Mouse (Mus musculus) gonadal fat pad, adult 2 months (tissue): ENCODE data around the gene Pdlim3. TPM values are rescaled to one million over a fixed set of nuclear protein-coding genes. Genes with fewer than 3 reads are reported as not detected.
"Not testable (repeated sequence)": the region's sequence is repeated elsewhere in the genome, so short reads cannot be mapped to it uniquely, and the experiment has no call there.

Experiments used
- DNase-seq: peaks from one replicate; pipeline ENCODE4 v3.0.0-alpha.2; 2012; ENCODE audit warnings: low read depth
- polyA plus RNA-seq: library from polyadenylated mRNA; depleted of rRNA; stranded (reverse); fragments of >200 nt; gene quantifications from 2 replicates; pipeline ENCODE4 v1.2.3, GENCODE M21; 2012; rRNA removed

The Pdlim3 gene
- polyA plus RNA-seq: 49.0 and 49.3 TPM in 2 replicates

DNA sequence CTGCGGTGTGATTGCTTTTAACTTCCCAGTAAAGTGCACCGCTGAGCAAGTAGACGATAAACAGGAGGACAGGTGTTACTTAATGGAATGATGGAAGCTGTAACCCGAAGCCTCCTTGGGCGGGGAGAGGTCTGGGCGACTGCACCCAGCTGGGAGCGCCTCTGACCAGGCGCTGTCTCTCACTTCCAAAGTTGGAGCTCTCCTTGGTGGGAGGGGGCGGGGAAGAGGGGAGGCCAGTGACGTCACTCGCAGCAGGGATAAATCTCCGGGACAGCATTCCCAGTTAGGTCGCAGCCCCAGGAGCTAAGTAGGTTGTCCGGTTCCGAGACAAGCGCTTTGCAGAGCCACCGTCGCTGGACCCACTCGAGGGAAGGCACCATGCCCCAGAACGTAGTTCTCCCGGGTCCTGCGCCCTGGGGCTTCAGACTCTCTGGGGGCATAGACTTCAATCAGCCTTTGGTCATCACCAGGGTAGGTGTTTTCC, at the start of gene Pdlim3:
TSS of gene Pdlim3 (plus strand) at position 260 of the 484 bp plus-strand sequence.
- no peak for DNase-seq

DNA sequence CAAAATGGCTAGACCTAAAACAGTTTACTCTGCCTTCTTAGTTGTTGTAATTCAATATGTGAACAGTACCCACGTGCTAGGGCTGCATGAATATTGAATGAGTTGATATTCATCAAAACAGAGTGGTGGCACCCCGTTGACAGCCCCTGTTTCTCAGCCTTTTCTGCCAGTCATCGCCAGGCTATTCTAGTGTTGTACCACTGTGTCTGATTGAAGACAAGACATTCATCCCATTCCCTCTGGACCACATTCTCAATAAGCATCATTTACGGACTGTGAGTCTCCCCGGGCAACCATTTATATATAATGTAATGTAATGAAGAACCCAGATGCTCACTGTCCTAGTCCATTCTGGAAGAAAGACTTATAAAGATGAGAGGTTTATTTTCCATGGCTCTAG, 42.0 kb upstream of the Pdlim3 start:
- no peak for DNase-seq

DNA sequence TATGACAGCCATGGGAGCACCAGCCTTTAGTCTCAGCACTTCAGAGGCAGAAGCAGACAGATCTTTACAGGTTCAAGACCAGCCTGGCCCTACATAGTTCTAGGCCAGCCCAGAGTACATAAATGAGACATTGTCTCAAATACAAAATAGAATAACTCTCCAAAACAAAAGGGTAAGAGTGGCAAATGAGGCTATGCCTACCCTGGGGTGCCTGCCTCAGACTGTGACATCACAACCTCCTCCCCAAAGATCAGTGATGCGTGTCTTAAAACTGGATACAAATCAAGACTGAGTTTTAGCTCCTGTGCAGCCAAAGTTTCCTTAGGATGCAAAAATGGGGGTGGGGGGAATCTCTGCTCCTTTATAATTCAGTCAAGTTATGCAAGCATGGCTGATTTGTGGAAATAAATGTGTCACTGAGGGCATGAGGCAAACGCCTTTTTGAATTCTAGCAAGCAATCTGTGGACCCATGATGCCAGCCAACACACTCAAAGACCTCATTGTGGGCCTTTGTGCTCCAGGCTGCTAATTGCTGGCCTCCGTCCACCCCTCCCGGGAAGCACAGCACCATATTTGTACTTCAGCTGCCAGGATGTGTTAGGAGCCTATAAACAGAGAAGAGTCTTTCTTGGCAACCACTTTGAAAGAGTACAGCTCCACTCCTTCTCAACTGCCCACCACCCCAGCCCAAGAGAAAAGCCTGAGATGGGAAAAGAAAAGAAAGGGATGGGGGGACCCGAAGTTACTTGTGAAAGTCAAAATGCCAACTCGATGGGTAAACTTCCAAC, 41.0 kb upstream of the Pdlim3 start:
- DNase-seq: no peak

DNA sequence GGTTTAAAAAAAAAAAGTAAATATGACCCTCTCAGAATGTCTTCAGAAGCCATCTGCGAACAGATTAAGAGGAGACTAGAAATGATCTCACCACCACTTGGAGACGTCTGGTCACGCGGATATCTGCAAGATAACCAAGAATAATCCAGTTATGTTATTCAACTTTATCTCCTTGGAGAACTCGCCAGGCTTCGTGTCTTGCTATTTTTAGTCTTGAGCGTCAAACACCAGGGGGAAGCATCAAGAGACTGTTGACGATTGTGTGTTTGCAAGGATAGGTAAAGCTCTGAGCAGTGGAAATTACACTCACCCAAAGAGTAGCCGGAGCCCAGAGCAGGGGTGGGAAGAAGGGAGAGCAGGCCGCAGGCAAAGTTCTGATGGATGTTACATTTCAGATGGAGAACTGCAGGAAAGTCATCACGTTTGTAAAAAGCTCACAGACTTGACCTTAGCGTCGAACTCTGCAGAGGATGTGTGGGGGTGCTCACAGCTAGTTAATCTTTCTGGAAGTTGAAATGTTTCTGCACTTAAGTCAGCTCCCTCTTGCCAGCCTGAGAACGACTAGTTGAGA, 40.3 kb upstream of the Pdlim3 start:
- DNase-seq: no peak

DNA sequence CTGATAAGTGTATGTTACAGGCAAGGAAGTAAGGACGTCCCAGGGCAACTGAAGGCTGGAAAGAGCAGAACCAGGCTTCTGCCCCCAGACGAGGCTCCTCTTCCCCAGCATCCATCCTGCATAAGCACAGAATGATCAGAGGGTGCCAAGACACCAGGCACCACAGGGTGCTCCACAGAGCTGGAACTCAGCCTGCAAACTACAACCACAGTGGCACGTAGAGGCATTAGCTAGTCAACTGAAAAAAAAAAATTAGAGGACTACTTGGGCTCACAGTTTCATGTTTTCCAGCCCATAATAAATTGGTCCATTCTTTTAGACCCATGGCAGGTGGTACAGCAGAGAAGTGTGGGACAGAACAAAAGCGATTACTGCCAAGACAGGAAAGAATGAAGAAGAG, 39.4 kb upstream of the Pdlim3 start:
- DNase-seq: no peak

DNA sequence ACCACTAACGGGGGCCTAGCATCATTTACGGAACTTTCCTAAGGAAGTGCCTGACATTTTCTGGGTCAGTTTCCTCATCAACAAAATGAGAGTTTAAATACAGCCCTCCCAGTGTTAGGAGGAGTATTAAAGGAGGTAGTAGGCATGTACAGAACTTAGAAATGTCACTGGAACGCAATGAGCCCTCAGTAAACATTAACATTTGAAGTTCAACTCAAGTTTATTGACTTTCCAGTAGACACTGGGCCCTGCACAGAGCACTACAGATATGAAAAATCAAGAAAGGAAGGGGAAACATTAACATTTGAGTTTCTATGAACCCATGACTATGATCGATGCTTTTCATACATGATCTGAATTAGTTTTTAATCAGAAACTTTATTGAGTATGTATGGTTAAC, 30.1 kb upstream of the Pdlim3 start:
- DNase-seq: no peak

DNA sequence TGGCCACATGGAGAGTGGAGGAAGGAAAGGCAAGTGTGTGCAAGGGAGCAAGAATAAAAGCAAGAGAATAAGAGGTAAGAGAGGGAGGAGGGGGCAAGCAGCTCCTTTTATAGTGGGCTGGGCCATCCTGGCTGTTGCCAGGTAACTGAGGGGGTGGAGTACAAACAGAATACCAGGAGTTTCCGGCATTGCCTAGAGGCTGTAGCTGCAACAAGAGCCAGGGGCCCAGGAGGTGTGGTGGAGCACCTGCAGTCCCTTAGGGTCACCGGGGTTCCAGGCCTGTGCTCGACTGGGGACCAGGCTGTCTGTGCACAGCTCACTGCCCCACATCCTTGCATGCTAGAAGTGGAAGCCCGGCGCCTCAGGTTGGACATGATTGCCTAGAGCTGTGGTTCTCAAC, 27.5 kb upstream of the Pdlim3 start:
- no peak for DNase-seq

DNA sequence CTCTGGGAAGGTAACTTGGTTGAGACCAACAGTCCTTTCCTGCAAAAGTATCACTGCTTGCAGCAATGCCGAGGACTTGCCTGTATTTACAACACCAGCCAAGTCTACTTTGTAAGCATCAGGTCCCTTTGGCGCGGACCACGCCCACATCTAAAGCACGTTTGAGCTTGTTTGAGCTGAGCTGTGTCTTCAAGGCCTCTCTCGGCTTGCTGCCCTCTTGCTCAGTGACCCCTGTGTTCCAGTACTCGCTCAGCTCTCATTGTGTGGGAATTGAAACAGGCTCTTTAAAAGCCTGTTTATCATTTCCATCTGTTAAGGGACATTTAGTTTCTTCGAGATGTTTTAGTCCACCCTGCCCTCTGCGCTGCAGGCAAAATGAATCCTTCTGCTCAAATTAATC, 26.9 kb upstream of the Pdlim3 start:
- peak; percentile 81 for DNase-seq

DNA sequence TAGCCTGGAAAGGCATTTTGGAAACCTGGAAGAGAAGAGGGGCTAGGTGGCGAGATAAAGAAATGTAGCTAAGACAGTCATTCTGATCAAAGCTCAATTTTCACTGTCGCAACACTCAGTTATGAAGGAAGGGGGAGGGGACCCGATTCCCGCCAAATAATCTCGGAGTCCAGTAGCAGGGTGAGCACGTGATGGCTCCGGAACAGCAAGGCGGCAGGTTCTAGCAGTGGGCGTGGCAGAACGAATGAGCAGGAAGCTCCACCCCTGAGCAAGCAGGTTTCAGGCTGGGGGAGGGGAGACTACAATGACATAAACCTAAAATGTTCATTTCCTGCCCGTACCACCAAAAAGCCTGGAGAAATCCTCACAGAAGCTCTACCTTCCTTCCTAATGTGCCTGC, 13.7 kb upstream of the Pdlim3 start:
- not testable (repeated sequence) for DNase-seq

DNA sequence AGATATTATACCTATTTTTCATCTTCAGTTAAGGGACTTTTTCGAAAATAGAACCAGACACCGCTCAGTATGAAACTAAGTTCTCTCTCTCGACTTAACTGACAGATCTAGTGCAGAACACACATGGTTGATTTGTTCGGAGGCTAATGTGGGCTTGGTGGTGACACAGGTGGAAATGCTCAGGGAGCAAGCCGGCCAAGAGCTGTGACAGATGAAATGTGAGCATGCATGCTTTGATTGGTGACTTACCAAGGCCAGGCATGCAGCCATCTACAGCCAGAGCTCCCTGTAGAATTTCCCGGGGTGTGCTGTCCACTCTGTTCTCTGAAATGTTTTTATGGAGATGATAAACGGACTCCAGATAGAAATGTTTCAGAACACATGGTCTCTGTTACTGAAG, 13.2 kb upstream of the Pdlim3 start:
- DNase-seq: no peak

DNA sequence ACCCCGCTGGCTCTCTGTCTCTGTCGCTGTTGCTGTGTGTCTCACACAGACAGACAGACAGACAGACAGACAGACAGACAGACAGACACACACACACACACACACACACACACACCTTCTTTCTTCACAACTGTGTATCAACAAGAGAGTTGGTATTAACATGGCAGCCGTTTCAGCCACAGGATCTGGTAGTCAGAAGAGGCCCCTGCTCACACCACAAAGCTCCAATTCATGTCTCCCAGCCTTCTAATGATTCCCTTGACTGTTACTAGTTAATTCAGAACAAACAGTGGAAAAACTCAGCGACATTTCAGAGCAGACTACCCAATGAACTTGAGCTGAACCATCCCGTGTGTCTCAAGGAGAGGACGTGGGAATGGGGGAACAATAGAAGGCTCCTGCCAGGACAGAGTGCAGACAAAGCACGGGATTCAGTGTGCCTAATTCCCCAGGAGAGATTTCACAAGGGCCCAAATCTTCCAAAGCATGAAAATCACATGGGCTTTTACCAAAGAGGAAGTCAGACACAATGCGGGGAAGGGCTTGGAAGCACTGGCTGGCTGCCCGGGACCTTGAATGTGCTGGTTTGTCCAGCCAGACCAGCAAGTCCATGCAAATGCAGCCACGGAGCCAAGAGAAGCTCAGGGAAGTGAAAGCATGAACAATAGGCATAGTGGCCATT, 10.2 kb upstream of the Pdlim3 start:
- DNase-seq: peak; percentile 98

DNA sequence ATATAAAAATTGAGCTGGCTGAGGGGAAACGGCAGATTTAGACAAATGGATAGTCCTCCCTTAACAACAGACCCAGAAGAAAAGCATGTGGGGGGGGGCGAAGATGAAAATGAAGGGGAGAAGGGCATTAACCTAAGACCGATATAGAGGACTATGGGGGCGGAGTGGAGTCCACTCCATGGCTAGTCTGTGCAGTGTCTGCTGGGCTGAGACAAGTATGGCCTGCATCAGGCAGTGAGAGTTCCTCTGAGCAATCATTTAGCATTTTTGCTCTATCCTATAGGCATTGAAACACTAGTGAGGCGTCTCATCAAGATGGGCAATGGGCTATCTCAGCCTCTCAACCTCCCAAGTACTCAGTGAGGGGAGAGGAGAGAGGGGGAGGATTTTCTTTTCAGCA, 8.9 kb upstream of the Pdlim3 start:
- no peak for DNase-seq

DNA sequence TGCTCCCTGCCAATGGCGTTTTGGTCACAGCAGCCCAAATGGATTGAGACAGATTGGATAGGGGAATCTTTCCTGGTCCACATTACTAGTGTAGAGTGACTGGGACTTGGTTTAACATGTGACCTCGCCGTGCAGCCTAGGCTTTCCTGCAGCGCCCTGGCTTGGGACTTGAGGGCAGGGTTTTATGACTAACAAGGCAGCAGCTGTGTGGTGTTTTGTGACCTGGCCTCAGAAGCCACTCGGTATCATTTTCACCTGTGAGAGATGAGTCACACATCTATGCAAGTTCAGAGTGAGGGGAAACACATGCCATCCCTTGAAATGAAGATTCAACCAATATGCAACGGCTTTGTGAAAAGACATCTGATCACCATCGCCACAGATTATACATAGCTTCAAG, 7.6 kb upstream of the Pdlim3 start:
- no peak for DNase-seq

DNA sequence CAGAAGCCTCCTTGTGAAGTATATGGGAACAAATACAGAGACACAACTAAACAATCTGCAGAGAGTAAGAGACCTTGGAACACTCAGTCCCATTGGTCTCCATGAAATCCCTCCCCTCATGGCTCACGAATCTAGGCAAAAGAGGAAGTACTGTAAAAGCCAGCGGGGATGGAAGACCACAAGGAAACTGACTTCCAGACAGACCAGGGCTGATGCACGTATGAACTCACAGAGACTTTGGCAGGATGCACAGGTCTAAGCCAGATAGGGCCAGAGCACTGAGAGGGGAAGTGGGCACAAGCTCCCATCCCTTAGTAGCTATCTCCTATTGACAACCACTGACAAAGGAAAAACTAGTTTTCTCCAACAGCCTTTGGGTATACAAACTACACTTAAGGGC, 4.8 kb upstream of the Pdlim3 start:
- DNase-seq: no peak

DNA sequence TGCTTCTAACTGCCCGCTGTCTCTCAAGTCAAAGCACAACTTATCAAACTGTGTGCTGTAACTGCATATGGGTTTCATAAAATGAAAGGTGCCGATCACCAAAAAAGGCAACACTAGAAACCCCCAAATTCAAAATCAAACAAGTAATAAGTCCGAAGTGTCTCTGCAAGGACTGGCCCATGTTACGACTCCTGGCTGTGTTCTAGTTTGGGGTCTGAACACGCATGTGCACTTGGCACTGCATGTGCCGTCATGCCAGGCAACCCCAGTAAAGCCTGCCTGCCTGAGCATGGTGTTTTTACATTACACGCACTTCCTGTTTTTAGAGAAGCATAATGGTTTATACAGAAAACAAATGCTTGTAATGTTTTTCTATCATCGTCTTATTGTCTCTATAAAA, 3.5 kb upstream of the Pdlim3 start:
- no peak for DNase-seq

DNA sequence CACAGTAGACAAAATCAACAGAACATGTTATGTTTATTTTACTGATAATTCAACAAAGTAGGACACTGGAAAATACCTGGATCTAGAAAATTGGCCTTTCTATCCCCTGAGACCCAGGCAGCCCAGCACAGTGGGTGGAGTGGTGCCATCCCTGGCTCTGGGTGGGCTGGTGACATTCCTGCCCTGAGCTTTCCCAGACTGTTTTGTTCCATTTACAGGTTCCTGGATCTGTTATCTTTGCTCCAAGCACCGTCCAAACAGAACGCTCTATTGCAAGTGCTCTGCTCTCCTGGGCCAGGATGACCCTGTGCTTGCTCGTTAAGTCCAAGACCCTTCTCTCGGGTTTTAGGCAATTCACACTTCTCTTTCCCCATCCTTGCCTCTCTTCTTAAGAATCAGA, 1.5 kb upstream of the Pdlim3 start:
- no peak for DNase-seq

DNA sequence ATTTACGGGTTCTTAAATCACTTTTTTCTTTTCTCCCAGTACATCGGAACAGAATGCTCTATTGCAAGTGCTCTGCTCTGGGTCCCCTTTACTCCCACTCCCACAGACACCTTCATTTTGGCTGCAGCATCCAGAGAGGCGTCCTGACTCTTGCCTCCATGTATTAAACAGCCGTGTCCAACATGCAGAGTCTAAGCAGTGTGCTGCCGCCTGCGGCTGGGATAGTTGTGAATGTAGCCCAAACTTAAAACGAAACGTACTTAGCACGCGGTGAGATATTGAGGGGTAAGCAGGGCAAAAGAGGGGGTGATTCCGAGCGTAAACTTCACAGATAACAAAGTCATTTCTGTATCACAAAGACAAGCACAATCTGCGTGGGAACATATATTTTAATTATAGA, 709 bp upstream of the Pdlim3 start:
- DNase-seq: no peak

DNA sequence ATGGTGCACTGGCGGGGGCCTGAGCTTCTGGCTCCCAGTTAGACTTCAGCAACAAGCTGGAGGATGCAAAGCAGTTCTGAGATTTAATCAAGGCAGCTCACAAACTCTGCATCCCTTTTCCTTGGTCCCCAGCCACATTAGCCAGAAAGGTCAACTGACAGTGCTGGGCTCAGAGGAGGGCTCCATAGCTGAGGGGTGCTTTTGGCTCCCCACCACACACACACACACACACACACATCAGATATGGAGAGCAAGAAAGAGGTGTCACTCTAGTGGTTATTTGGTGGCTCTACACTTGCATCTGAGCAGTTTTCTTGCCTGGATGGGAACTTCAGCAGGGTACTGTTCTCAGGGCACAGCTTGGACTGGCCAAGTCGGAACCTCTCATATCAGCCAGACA, 514 bp downstream of the Pdlim3 start:
- no peak for DNase-seq

DNA sequence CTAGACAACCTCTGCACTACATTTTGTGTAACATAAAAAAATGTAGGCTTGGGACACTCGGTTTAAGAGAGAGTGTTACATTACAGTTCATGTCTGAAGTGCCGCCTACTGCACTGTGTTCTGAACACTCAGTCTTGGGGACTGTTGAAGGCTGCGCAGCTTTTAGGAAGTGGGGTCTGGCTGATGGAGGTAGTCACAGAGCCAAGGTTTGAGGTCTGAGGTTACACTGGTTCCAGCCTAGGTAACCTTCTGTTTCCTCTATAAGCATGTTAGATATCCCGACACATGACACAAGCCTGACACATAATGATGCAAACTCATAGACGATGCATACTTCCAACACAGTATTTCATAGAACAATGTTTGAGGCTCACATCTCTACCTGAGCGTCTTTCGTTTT, 4.5 kb downstream of the Pdlim3 start:
- DNase-seq: no peak

DNA sequence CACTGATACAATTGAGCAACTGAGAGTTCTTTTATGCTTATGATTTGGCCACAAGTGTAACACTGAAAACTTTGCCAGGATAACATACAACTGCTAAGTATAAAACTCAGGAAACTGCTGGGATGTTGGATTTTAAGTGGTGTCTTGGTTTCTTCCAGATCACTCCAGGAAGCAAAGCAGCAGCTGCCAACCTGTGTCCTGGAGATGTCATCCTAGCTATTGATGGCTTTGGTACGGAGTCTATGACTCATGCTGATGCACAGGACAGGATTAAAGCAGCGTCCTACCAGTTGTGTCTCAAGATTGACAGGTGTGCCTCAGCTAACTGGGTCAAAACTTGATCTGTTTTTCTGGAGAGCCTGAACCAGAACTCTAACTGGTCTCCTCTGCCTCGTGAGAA, 11.3 kb downstream of the Pdlim3 start:
- no peak for DNase-seq

DNA sequence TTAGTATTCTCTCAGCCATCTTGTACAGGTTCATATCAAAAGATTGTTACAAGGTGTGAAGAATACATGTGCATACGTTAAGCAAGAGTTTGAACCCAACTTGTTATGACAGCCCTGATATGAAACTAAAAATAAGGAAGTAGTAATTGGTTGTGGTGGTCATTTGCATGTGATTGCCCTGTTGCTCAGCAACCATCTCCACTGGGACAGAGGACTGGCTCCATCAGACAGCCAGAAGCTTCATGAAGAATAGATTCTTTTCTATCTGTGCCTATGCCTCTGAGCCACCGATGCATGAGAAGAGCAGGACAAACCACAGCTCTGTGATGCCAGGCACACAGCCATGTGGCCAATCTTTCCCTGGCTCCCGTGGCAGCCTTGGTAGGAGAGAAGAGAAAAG, 14.5 kb downstream of the Pdlim3 start:
- no peak for DNase-seq

DNA sequence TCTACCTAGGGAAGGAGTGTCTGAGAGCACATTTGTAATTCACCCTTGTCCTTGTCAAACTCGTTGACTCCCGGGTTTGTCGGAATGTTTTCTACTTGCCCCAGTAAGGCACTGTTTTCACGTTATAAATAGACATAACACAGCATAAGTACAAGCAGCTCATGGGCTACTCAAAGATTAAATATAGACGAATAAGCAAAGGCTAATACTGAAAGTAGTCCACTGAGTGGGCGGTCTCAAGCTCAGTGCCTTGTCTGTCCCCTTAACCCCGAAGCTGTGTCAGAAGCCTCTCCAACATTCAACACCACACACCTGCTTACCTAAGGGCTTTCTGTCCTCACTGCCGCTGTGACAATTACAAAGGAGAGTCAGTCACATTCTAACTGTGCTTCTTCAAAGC, 16.4 kb downstream of the Pdlim3 start:
- DNase-seq: no peak

DNA sequence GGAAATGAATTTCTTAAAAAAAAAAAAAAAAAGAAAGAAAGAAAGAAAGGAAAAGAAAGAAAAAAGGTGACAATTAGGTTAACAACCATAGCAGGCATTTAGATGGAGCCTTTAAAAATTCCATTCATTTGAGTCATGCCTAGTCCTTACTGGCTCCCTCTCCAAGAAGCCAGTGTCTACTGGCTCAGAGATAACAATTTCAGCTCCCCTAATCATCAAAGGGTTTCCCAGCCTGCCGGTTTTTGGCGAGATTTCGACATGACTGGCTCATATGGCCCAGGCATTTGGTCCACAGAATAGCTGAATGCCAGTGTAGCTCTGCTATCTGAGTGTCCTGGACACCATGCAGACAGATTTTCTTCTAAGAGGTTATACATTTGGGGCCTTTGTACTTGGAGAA, 18.4 kb downstream of the Pdlim3 start:
- no peak for DNase-seq
